Mouse (Mus musculus) intestine, embryonic 15.5 days (tissue): ENCODE results near the gene Crtc2. TPM values are rescaled to one million over a fixed set of nuclear protein-coding genes. Genes with fewer than 3 reads are reported as not detected.
A peak's percentile ranks its signal among the peaks of the same experiment; 100 is the strongest.

ENCODE experiments used
- ATAC-seq: fragments of 200-750 bp; cut with Nextera tagmentation; 2 replicates; pipeline ENCODE4 v1.8.0; 2017; ENCODE audit warnings: moderate TSS enrichment, moderate library complexity
- H3K27ac ChIP-seq: fragments of 300-500 bp; sonication (generic); 2 replicates; pipeline ENCODE4 v1.5.1; 2015; ENCODE audit warnings: mild to moderate bottlenecking, inconsistent platforms
- H3K27me3 ChIP-seq: fragments of 300-500 bp; sonication (generic); replicated peaks from 2 replicates; pipeline ENCODE4 v1.6.1; 2015; ENCODE audit warnings: inconsistent platforms
- H3K36me3 ChIP-seq: fragments of 300-500 bp; sonication (generic); 2 replicates; pipeline ENCODE4 v1.6.1; 2015; ENCODE audit warnings: inconsistent platforms
- H3K4me1 ChIP-seq: fragments of 300-500 bp; sonication (generic); replicated peaks from 2 replicates; pipeline ENCODE4 v1.6.1; 2015; ENCODE audit warnings: inconsistent platforms
- H3K4me2 ChIP-seq: fragments of 300-500 bp; sonication (generic); replicated peaks from 2 replicates; pipeline ENCODE4 v1.6.1; 2015; ENCODE audit warnings: mild to moderate bottlenecking, inconsistent platforms
- H3K4me3 ChIP-seq: fragments of 300-500 bp; sonication (generic); replicated peaks from 2 replicates; pipeline ENCODE4 v1.5.1; 2015; ENCODE audit warnings: inconsistent platforms
- H3K9ac ChIP-seq: fragments of 300-500 bp; sonication (generic); 2 replicates; pipeline ENCODE4 v1.6.1; 2015; ENCODE audit warnings: inconsistent platforms
- H3K9me3 ChIP-seq: fragments of 300-500 bp; sonication (generic); 2 replicates; pipeline ENCODE4 v1.6.1; 2016; ENCODE audit warnings: inconsistent platforms
- WGBS: fragments of 180-500 bp; shearing (Covaris S2); methylation state at CpG from one replicate; pipeline ENCODE4 v1.1.7; 2015; 5-methylcytosine and 5-hydroxymethylcytosine counted together
- polyA plus RNA-seq: library from polyadenylated mRNA; unstranded; fragments of >200 nt; fragmentation: Nextera tagmentation; extraction: Ambion mirVana; gene quantifications from 2 replicates; pipeline ENCODE4 v1.2.1, GENCODE M21; 2015

Crtc2 gene
- polyA plus RNA-seq: 18.6 and 19.0 TPM in 2 replicates

DNA sequence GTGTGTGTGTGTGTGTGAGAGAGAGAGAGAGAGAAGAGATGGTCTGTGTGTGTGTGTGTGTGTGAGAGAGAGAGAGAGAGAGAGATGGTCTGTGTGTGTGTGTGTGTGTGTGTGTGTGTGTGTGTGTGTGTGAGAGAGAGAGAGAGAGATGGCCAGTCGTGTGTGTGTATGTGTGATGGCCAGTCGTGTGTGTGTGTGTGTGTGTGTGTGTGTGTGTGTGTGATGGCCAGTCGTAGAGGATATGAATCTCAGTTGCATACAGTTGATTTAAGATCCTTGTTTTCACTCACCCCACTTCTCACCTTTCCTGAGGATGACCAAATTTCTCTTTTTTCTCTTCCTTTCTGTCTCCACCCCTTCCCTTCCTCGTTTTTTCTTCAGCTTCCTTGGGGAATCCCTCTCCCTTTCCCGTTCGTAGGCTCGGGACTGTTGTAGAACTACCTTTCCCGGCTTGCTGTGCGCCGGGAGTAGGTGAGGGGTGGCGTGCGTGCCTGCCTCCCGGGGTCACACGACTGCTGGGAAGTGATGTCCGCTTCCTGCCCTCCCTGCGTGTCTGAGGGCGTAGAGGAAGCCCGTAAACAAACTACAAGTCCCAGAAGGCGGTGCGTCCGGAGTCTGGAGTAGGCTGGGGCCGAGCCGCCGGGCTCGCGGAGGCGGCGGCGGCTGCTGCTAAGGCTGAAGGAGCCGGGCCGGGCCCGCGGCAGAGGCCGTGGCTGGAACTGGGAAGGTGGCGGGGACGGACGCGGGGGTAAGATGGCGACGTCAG is at the start of gene Crtc2:
Gene Crtc2, plus strand, starts transcription at position 511 of the 766 bp plus-strand sequence.
- Histone ChIP-seq H3K36me3 (peaks cover 11% of the 10 kb centered on the region), H3K9me3 (no peaks in the 10 kb centered on the region), H3K4me1 (peaks cover 16% of the 10 kb centered on the region), H3K4me3 (peak within 1 kb of the TSS; percentile 87), H3K27me3 (no peaks in the 10 kb centered on the region), H3K27ac (peak within 1 kb of the TSS; percentile 75), H3K4me2 (peak within 1 kb of the TSS; percentile 78), H3K9ac (peak within 1 kb of the TSS; percentile 87)
- peak; percentile 98 for ATAC-seq
- WGBS: under 1% methylated on average over 39 of the region's 40 CpGs

DNA sequence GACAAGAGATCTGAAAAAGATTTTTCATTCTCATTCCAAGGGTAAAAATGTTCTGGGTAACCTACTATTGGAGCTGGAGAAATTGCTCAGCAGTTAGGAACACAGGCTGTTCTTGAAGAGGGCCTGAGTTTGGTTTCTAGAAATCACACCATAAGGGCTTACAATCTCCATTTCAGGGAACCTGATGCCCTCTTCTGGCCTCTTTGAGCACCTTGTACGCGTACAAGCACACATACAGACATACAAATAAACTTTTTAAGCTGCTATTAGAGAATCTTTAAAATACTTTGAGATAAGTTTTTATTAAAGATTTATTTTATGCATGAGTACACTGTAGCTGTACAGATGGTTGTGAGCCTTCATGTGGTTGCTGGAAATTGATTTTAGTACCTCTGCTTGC is 49.4 kb upstream of the Crtc2 start:
- Histone ChIP-seq H3K36me3 (peaks cover 9% of the 10 kb centered on the region; the same call in 1 of the 2 replicates), H3K27ac (no peak overlapping the region), H3K4me1 (no peaks in the 10 kb centered on the region), H3K4me2 (no peak overlapping the region), H3K9ac (no peak overlapping the region), H3K4me3 (no peak overlapping the region), H3K9me3 (no peaks in the 10 kb centered on the region), H3K27me3 (no peaks in the 10 kb centered on the region)
- 95% methylated on average over 2 of the region's 2 CpGs for WGBS
- ATAC-seq: no peak

DNA sequence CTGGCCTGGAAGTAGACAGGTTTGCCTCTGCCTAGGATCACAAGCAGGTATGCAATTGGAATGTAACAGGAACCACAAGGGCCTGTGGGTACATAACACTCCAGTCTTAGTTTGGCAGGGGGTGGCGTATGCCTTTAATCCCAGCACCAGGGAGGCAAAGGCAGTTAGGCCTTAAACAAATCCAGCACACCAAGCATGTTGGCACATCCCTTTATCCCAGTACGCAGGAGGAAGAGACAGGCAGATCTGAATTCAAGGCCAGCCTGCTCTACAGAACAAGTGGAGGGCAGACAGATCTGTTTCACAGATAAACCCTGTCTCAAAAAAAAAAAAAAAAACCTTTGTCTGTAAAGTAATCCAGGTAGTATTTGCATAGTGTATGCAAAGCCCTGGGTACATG is 45.3 kb upstream of the Crtc2 start:
- H3K36me3 ChIP-seq: peaks cover 21% of the 10 kb centered on the region
- H3K4me1 ChIP-seq: peaks cover 20% of the 10 kb centered on the region
- WGBS: 81% methylated on average over 2 of the region's 2 CpGs

DNA sequence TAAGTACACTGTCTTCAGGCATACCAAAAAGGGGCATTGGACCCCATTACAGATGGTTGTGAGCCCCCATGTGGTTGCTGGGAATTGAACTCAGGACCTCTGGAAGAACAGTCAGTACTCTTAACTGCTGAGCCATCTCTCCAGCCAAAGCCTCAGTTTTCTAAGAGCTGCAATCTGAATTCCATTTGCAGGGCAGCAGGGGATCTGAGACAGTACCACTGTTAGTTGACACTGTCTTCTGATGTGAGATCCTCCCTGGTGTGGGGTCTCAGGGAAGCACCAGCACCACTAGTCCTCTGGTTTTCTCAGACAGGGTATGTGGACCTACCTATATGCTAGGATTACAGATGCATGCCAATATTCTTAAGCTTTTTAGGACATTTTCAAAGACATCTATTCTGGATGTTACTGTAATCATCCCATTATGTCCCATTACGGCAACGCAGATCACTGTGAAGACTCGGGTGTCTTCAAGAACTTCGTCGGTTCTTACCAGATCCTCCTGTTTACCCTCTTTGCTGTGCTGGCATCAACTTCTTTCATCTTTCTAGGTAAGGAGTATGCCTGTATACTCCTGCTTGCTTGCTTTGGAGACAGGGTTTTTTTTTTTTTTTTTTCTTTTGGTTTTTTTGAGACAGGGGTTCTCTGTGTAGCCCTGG is 43.9 kb upstream of the Crtc2 start:
- no peak overlapping the region for H3K9ac ChIP-seq
- ATAC-seq: no peak
- H3K27ac ChIP-seq: no peak overlapping the region
- no peak overlapping the region for H3K4me2 ChIP-seq
- peaks cover 21% of the 10 kb centered on the region for H3K36me3 ChIP-seq
- H3K9me3 ChIP-seq: no peaks in the 10 kb centered on the region
- no peaks in the 10 kb centered on the region for H3K27me3 ChIP-seq
- H3K4me3 ChIP-seq: no peak overlapping the region
- peaks cover 20% of the 10 kb centered on the region for H3K4me1 ChIP-seq
- WGBS: 93% methylated on average over 5 of the region's 5 CpGs

More for the DNA sequence above, 45.3 kb upstream of the Crtc2 start:
- no peak overlapping the region for H3K4me3 ChIP-seq
- H3K27me3 ChIP-seq: no peaks in the 10 kb centered on the region
- ATAC-seq: no peak
- no peaks in the 10 kb centered on the region for H3K9me3 ChIP-seq
- H3K27ac ChIP-seq: no peak overlapping the region
- no peak overlapping the region for H3K4me2 ChIP-seq
- no peak overlapping the region for H3K9ac ChIP-seq

DNA sequence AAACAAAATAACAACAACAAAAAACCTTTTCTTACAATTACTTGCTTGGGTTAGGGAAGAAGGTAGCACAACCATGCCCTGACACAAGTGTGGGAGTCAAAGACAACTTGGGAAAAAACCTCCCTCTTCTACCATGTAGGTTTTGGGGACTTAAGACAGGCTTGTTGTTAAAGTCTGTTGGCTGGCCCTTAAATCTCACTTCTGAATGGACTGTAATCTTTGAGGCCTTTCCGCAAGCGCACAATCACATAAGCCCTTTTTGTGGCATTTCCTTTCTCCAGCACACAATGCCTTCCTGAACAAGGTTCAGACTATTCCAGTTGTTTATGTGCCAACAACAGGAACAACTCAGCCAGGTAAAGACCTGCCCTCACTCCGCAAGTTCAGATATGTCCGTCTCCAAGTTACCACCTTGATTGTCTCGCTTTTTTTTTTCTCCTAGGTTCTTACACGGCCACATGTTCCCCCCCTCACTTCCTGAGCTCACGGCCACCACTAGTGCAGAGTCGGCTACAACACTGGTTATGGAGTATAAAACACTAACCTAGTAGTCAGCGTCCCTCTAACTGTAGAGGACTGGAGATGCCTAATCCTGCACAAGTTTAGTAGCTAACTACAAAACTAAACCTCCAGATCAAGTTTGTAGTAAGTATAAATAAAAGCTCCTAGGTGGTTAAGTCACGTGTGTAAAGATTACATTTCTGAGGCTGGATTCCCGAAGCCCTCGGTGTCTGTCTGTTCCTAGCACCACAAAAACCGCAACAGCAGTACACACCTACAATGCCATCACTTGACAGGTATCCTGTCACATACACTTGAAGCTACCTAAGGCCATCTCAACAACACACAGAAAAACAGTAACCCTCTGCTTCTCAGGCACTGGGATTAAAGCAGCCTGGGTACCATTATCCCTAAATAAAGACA is 42.2 kb upstream of the Crtc2 start:
- H3K27ac ChIP-seq: no peak overlapping the region; the same call in 1 of the 2 replicates
- no peaks in the 10 kb centered on the region for H3K27me3 ChIP-seq
- no peaks in the 10 kb centered on the region for H3K9me3 ChIP-seq
- peaks cover 20% of the 10 kb centered on the region for H3K4me1 ChIP-seq
- H3K4me2 ChIP-seq: peak overlapping the region; percentile 82
- 66% methylated on average over 13 of the region's 13 CpGs for WGBS
- peak overlapping the region; percentile 60 for H3K4me3 ChIP-seq
- H3K36me3 ChIP-seq: peaks cover 21% of the 10 kb centered on the region
- no peak for ATAC-seq
- H3K9ac ChIP-seq: peak overlapping the region; percentile 73; the same call in 1 of the 2 replicates

DNA sequence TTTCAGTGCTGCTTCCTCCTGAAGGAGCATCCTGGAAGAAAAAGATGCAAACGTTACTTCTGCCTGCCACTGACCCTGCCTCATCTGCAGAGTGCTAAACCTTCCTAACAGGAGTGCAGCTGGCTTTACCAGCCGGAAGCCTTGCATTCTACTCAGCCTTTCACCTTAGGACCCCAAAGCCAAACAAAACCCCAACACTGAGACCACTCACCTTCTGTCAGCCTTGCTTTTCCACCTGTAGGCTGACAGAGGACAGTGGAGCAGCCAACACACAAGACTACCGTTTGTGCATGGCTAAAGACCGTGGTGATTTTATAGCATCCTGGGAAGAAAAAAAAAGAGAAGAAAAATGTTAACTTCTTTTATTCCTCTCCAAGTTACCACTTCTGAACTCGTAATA is 41.2 kb upstream of the Crtc2 start:
- WGBS: 11% methylated on average over 5 of the region's 5 CpGs
- peaks cover 20% of the 10 kb centered on the region for H3K4me1 ChIP-seq
- no peak overlapping the region for H3K27ac ChIP-seq
- peak overlapping the region; percentile 60 for H3K4me3 ChIP-seq
- peak overlapping the region; percentile 73 for H3K9ac ChIP-seq
- no peaks in the 10 kb centered on the region for H3K27me3 ChIP-seq
- H3K36me3 ChIP-seq: peaks cover 21% of the 10 kb centered on the region
- H3K4me2 ChIP-seq: peak overlapping the region; percentile 82
- ATAC-seq: no peak
- no peaks in the 10 kb centered on the region for H3K9me3 ChIP-seq

DNA sequence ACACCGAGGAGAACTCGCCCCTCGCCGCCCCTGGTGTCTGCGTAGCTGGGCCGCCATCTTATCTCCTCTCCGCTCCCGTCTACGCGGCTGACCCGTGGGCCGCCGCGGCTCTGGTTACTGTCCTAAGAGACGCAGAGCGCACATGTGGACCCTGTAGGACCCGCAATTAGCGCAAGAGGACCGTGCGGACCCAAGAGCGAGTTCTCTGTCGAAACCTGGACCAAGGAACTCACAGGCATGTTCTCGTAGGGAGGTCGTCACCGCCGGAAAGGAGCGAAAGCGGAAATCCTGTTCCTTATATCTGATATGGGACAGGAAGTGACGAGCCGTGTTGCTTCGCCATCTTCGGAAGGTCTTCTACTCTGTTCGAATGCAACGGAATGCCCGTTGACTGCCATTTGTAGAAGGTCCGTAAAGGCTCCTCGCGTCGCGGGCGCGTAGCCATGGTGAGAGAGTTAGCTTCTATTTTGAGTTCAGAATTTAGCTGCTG is 40.5 kb upstream of the Crtc2 start, which contains the start of the genes Rps27 and Rab13:
Gene Rps27, minus strand, starts transcription at position 275 of the 490 bp plus-strand sequence.
Gene Rab13, plus strand, starts transcription at position 319 of the 490 bp plus-strand sequence.
- Histone ChIP-seq H3K9me3 (no peaks in the 10 kb centered on the region), H3K4me1 (peaks cover 20% of the 10 kb centered on the region), H3K4me2 (peak within 1 kb of the TSS; percentile 82), H3K9ac (peak within 1 kb of the TSS; percentile 73), H3K27me3 (no peaks in the 10 kb centered on the region), H3K36me3 (peaks cover 19% of the 10 kb centered on the region), H3K27ac (peak within 1 kb of the TSS; percentile 64), H3K4me3 (peak within 1 kb of the TSS; percentile 60)
- ATAC-seq: peak; percentile 96
- under 1% methylated on average over 42 of the region's 42 CpGs for WGBS

DNA sequence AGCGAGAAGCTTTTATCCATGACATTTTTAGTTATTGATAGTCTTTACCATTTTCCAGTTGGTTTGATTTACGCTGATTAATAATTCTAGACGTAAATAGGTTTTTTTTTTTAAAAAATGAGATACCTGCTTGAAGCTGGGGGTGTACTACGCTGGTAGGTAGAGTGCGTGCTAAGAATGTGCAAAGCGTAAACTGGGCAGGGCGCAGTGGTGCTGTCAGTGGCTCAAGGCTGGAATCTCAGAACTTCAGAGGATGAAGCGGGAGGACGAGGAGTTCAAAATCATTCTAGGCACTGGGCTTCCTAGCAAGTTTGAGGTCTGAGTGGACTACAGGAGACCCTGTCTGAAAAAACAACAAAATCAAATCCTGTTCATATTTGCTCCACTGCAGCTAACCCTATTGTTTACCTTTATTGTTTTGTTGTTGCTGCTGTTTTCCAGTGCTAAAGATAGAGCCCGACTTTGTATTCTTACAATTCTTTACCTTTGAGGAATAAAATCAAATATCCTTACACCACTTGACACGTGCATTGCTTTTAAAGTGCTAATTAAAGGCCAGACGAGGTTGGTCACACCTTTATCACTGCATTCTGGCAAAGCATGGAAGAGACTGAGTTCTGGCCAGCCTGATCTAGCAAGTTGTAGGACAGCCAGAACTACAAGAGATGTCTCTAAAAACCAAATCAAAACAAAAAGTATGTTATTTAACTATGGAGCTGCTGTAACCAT is 39.8 kb upstream of the Crtc2 start:
- Histone ChIP-seq H3K9me3 (no peaks in the 10 kb centered on the region), H3K9ac (no peak overlapping the region; the same call in 1 of the 2 replicates), H3K27me3 (no peaks in the 10 kb centered on the region), H3K4me3 (peak overlapping the region; percentile 60), H3K36me3 (peaks cover 12% of the 10 kb centered on the region), H3K27ac (no peak overlapping the region), H3K4me2 (peak overlapping the region; percentile 53), H3K4me1 (peaks cover 20% of the 10 kb centered on the region)
- 13% methylated on average over 12 of the region's 12 CpGs for WGBS
- ATAC-seq: peak; percentile 66

DNA sequence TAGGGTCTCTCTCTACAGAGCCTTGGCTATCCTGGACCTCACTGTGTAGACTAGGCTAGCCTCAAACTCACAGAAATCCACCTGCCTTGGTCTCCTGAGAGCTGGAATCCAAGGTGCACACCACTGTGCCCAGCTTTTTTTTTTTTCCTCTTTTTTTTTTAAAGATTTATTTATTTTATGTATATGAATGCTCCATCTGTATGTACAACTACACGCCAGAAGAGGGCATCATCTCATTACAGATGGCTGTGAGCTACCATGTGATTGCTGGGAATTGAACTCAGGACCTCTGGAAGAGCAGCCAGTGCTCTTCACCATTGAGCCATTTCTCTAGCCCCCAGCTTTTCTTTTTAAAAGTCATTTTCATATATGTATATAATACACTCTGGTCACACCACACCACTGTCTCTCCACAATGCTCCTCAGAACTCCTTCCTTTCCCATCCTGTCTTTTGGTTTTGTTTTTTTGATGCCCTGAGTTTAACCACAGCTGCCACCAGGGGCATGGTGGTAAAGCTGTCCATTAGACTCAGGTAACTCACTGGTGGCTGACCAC is 38.1 kb upstream of the Crtc2 start:
- no peak for ATAC-seq
- H3K4me2 ChIP-seq: no peak overlapping the region
- H3K36me3 ChIP-seq: peaks cover 3% of the 10 kb centered on the region; the same call in 1 of the 2 replicates
- no peaks in the 10 kb centered on the region for H3K9me3 ChIP-seq
- 36% methylated on average over 1 of the region's 1 CpGs for WGBS
- no peak overlapping the region for H3K27ac ChIP-seq
- peaks cover 16% of the 10 kb centered on the region for H3K4me1 ChIP-seq
- no peak overlapping the region for H3K4me3 ChIP-seq
- H3K27me3 ChIP-seq: no peaks in the 10 kb centered on the region
- H3K9ac ChIP-seq: no peak overlapping the region

DNA sequence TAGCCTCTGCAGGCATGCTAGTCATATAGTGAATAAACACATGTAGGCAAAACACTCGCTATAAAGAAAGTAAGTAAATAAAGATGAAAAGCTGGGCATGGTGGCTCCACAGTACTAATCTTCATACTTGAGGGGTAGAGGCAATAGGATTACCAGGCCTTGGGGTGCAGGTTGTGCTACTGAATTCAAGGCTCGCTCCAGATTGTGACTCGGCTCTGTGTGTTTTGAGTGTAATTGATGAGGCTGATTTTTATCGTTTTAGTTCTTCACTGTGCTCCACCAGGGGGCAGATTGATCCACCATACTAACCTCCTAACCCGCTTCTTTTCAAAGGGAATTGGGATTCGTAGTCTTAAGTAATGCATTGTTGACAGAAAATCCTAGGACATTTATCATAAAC is 33.9 kb upstream of the Crtc2 start:
- Histone ChIP-seq H3K4me3 (peak overlapping the region; percentile 53), H3K9ac (peak overlapping the region; percentile 55; the same call in 1 of the 2 replicates), H3K9me3 (no peaks in the 10 kb centered on the region), H3K4me1 (peaks cover 9% of the 10 kb centered on the region), H3K27me3 (no peaks in the 10 kb centered on the region), H3K27ac (peak overlapping the region; percentile 89), H3K4me2 (peak overlapping the region; percentile 80), H3K36me3 (0 out of 2 replicates have a peak, but pooled peaks cover 4% of the 10 kb centered on the region)
- WGBS: 9% methylated on average over 6 of the region's 6 CpGs
- ATAC-seq: peak; percentile 71

DNA sequence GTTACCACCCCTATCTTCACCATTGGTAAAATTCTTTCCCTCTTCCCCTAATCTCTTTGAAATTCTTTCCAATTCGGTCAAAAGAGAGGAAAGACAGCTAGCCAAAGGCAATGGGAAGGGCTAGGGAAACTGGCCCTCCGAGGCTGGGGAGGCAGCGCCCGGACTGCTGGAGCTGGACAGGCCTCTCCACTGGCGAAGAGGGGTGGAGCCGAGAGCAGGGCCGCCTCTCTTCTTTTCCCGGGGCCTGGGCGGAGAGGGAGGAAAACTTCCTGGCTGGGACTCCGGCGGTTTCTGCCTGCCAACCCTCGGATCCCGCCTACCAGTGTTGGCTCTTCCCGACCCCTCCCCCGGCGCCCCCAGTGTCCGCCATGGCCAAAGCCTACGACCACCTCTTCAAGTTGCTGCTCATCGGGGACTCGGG is 33.4 kb upstream of the Crtc2 start:
- Histone ChIP-seq H3K9me3 (no peaks in the 10 kb centered on the region), H3K4me2 (peak overlapping the region; percentile 80), H3K4me3 (peak overlapping the region; percentile 53), H3K27me3 (no peaks in the 10 kb centered on the region), H3K4me1 (peaks cover 9% of the 10 kb centered on the region), H3K9ac (peak overlapping the region; percentile 55), H3K27ac (peak overlapping the region; percentile 89), H3K36me3 (0 out of 2 replicates have a peak, but pooled peaks cover 4% of the 10 kb centered on the region)
- peak; percentile 90 for ATAC-seq
- WGBS: under 1% methylated on average over 20 of the region's 20 CpGs
